Mouse (Mus musculus) cerebellum, adult 2 months (tissue): ENCODE data around the gene Agap1.

Experiments
- CTCF ChIP-seq: fragments of 200-500 bp; IDR thresholded peaks from 2 replicates; pipeline ENCODE4 v1.5.1; 2011; ENCODE audit warnings: low read depth, mild to moderate bottlenecking, control low read depth, low read length, moderate library complexity, borderline replicate concordance; ENCODE audit not compliant: insufficient read depth
- POLR2A ChIP-seq: fragments of 200-500 bp; IDR thresholded peaks from 2 replicates; pipeline ENCODE4 v1.6.1; 2011; ENCODE audit warnings: low read length, control low read depth, borderline replicate concordance; ENCODE audit not compliant: insufficient read depth

DNA sequence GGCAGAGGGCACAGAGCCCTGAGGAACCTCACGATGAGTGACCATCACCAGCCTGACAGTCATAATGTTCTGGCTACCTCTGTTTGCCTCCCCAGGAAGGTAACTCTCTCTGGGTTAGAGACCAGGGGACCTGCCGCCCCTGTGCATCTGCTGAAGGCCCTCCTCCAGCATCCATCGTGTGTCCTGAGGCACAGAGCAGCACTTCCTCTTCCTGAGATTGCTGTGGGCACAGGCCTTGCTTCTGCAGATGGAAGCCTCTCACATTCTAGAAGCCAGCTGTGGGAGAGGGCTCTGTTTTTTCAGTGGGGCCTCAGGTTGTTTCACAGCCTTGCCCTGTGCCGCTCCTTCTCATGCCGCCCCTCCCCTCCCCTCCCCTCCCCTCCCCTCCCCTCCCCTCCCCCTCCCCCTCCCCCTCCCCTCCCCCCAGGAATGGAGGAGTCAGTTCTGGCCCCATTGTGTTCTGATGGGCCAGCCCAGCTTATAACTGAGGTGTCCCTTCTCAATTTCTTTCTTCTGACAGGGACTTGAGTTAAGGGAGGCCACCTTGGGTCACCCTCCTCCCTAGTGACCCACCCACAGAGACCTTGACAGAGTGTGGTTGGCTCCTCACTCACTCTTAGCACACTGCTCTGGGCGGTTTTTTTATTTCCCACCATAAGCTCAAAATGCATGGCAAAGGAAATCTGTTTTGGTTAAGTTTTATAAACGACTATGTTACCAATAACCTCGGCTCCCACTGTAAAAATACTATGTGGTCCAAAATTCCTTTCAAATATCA lies 166.6 kb downstream of the Agap1 start:
- no peak for TF ChIP-seq CTCF
- TF ChIP-seq POLR2A = no peak
